ENCODE assay signal across 9 mouse cellular contexts in genomic region chr13:78482929-78483759, GRCm38 (mm10).
DNase-seq lines count a peak whose midpoint lies in the region; ATAC-seq lines count a peak whose summit lies in the region.
"Had no signal": no experiment of that assay in that cellular context is flagged by ENCODE, and none has a peak within 500 bp of the region (broad histone marks: within the 10 kb centered on the region; RNA-seq: fewer than 3 reads in every experiment).

No protein-coding gene starts in this region.

- no peaks in the 10 kb centered on the region for H3K36me3 ChIP-seq in hindbrain, embryonic 14.5 days (replicated peaks; ENCODE audit: control insufficient read depth, insufficient read depth)
- H3K36me3 ChIP-seq in hindbrain, embryonic 13.5 days, result no peaks in the 10 kb centered on the region
- no peaks in the 10 kb centered on the region for H3K36me3 ChIP-seq in lung, embryonic 15.5 days

- ATAC-seq in hindbrain, embryonic 14.5 days (ENCODE audit: low FRiP score), result no peak
- ATAC-seq in hindbrain, embryonic 13.5 days (ENCODE audit: low FRiP score), result no peak
- ATAC-seq in lung, embryonic 15.5 days (ENCODE audit: borderline replicate concordance, extremely low read depth, low FRiP score, low TSS enrichment), result peak; percentile 83; the same call in 1 of the 2 replicates
- ATAC-seq in megakaryocyte, adult 5-6 weeks (ENCODE audit: poor library complexity, severe bottlenecking), result no peak
- ATAC-seq: Patski had no signal

- DNase-seq in hindbrain, embryonic 14.5 days (ENCODE audit: low spot score), result peak; percentile 46
- peak; percentile 27 for DNase-seq in Muller cell, postnatal 12 days (ENCODE audit: inconsistent ontology term)
- DNase-seq in gastrocnemius, postnatal 14 days, result peak; percentile 11
- DNase-seq in kidney, adult 11 months, result peak; percentile 54
- DNase-seq in embryo, embryonic 10.5 days (ENCODE audit: low spot score), result no peak

- no peaks in the 10 kb centered on the region for H3K27me3 ChIP-seq in hindbrain, embryonic 14.5 days (ENCODE audit: control insufficient read depth, insufficient read depth, low read length)
- no peaks in the 10 kb centered on the region for H3K27me3 ChIP-seq in hindbrain, embryonic 13.5 days
- H3K27me3 ChIP-seq in lung, embryonic 15.5 days, result no peaks in the 10 kb centered on the region

- WGBS in hindbrain, embryonic 14.5 days, result 70% methylated on average over 9 of the region's 9 CpGs
- 72% methylated on average over 9 of the region's 9 CpGs for WGBS in hindbrain, embryonic 13.5 days
- 22% methylated on average over 9 of the region's 9 CpGs for WGBS in lung, embryonic 15.5 days

- peak overlapping the region; percentile 20; the same call in 1 of the 2 replicates for H3K27ac ChIP-seq in hindbrain, embryonic 14.5 days
- no peak overlapping the region for H3K27ac ChIP-seq in hindbrain, embryonic 13.5 days
- H3K27ac ChIP-seq in lung, embryonic 15.5 days, result peak overlapping the region; percentile 43; the same call in 1 of the 2 replicates

- no peak overlapping the region for H3K4me2 ChIP-seq in hindbrain, embryonic 14.5 days (replicated peaks)
- H3K4me2 ChIP-seq in hindbrain, embryonic 13.5 days, result no peak overlapping the region
- peak overlapping the region; percentile 41 for H3K4me2 ChIP-seq in lung, embryonic 15.5 days

- intact Hi-C loops in gastrocnemius, postnatal 14 days (cut with DNase I; ENCODE audit: low total_unique reads), result no loop called here

- H3K4me3 ChIP-seq in hindbrain, embryonic 14.5 days (replicated peaks; ENCODE audit: low read length), result no peak overlapping the region
- H3K4me3 ChIP-seq in hindbrain, embryonic 13.5 days, result no peak overlapping the region
- 0 out of 2 replicates have a peak overlapping the region, but pooled peaks have one; percentile 12 for H3K4me3 ChIP-seq in lung, embryonic 15.5 days

- no peaks in the 10 kb centered on the region for H3K4me1 ChIP-seq in hindbrain, embryonic 14.5 days (replicated peaks; ENCODE audit: control insufficient read depth, insufficient read depth, low read length)
- no peaks in the 10 kb centered on the region for H3K4me1 ChIP-seq in hindbrain, embryonic 13.5 days (replicated peaks)
- peaks cover 11% of the 10 kb centered on the region for H3K4me1 ChIP-seq in lung, embryonic 15.5 days

- no peak overlapping the region for H3K9ac ChIP-seq in hindbrain, embryonic 14.5 days
- H3K9ac ChIP-seq in hindbrain, embryonic 13.5 days, result no peak overlapping the region
- H3K9ac ChIP-seq in lung, embryonic 15.5 days, result no peak overlapping the region

- H3K9me3 ChIP-seq in hindbrain, embryonic 14.5 days (ENCODE audit: control insufficient read depth, low read length), result no peaks in the 10 kb centered on the region
- H3K9me3 ChIP-seq in hindbrain, embryonic 13.5 days, result no peaks in the 10 kb centered on the region
- no peaks in the 10 kb centered on the region for H3K9me3 ChIP-seq in lung, embryonic 15.5 days
